Mouse (Mus musculus) liver, adult 2 months (tissue): ENCODE data around the gene Rassf8. TPM values are rescaled to one million over a fixed set of nuclear protein-coding genes. Genes with fewer than 3 reads are reported as not detected.

Experiments
- DNase-seq: peaks from one replicate; pipeline ENCODE4 v3.0.0-alpha.2; 2011; ENCODE audit warnings: low read depth, low spot score; ENCODE audit errors: extremely low read depth
- H3K27ac ChIP-seq: fragments of 200-500 bp; replicated peaks from 2 replicates; pipeline ENCODE4 v1.5.1; 2012; ENCODE audit warnings: low read depth, mild to moderate bottlenecking, control low read depth, inconsistent platforms, low read length; ENCODE audit not compliant: insufficient read depth
- H3K27me3 ChIP-seq: fragments of 200-500 bp; 2 replicates; pipeline ENCODE4 v1.6.1; 2012; ENCODE audit warnings: mild to moderate bottlenecking, moderate library complexity, low read length, inconsistent platforms; ENCODE audit not compliant: control insufficient read depth, insufficient read depth
- H3K36me3 ChIP-seq: fragments of 200-500 bp; 2 replicates; pipeline ENCODE4 v1.6.1; 2012; ENCODE audit warnings: low read length, inconsistent platforms; ENCODE audit not compliant: control insufficient read depth, insufficient read depth
- H3K4me1 ChIP-seq: fragments of 200-500 bp; 2 replicates; pipeline ENCODE4 v1.6.1; 2011; ENCODE audit warnings: low read length; ENCODE audit not compliant: control insufficient read depth, insufficient read depth
- H3K4me3 ChIP-seq: fragments of 200-500 bp; 2 replicates; pipeline ENCODE4 v1.5.1; 2011; ENCODE audit warnings: low read depth, mild to moderate bottlenecking, control low read depth, low read length, moderate library complexity; ENCODE audit not compliant: insufficient read depth
- H3K79me2 ChIP-seq: fragments of 200-500 bp; 2 replicates; pipeline ENCODE4 v1.6.1; 2012; ENCODE audit warnings: inconsistent platforms, mild to moderate bottlenecking, low read length, moderate library complexity; ENCODE audit not compliant: control insufficient read depth, insufficient read depth
- H3K9ac ChIP-seq: fragments of 200-500 bp; 2 replicates; pipeline ENCODE4 v1.6.1; 2012; ENCODE audit warnings: low read depth, mild to moderate bottlenecking, control low read depth, inconsistent platforms, low read length
- CTCF ChIP-seq: fragments of 200-500 bp; IDR thresholded peaks from 2 replicates; pipeline ENCODE4 v1.5.1; 2011; ENCODE audit warnings: low read depth, low read length, control low read depth
- POLR2A ChIP-seq: fragments of 200-500 bp; IDR thresholded peaks from 2 replicates; pipeline ENCODE4 v1.6.1; 2011; ENCODE audit warnings: low read length, control low read depth; ENCODE audit not compliant: insufficient read depth; ENCODE audit errors: extremely low read depth
- WGBS: fragments of 180-500 bp; shearing (Covaris S2); methylation state at CpG from one replicate; pipeline ENCODE4 v1.1.7; 2018; 5-methylcytosine and 5-hydroxymethylcytosine counted together
- polyA plus RNA-seq: library from polyadenylated mRNA; depleted of rRNA; stranded (reverse); fragments of >200 nt; gene quantifications from 2 replicates; pipeline ENCODE4 v1.2.3, GENCODE M21; 2012
- total RNA-seq: library from RNA; depleted of rRNA; stranded (reverse); fragments of >200 nt; gene quantifications from 2 replicates; pipeline ENCODE4 v1.2.3, GENCODE M21; 2014

The Rassf8 gene
- total and polyA plus RNA-seq, 2 experiments, result 19.5 to 30.0 TPM

DNA sequence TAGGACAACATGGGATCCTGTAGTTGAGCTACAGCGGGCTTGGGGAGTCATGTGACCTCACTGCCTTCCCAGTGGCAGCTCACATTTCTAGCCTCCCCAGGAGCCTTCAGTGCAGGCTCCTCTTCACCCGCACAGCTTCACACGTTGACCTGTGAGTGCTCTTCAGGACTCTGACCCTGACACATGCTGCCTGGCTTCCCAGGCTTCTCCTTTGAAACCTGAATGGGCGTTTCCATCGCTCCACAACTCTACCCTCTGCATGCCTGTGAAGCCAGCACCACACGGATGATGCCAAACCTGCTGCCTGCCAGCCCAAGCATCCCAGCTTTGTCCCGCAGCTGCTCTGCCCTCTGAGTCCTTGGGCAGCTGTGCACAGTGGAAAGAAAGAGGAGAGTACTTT lies 63.0 kb downstream of the Rassf8 start:
- H3K4me1 ChIP-seq, result peaks cover 27% of the 10 kb centered on the region
- no peak for TF ChIP-seq CTCF
- no peak for TF ChIP-seq POLR2A
- H3K27me3 ChIP-seq, result no peaks in the 10 kb centered on the region
- peaks cover 2% of the 10 kb centered on the region; the same call in 1 of the 2 replicates for H3K36me3 ChIP-seq
- DNase-seq, result peak; percentile 94
- no peak overlapping the region for H3K9ac ChIP-seq
- WGBS, result 26% methylated on average over 7 of the region's 7 CpGs
- H3K27ac ChIP-seq, result peak overlapping the region; percentile 74
- H3K4me3 ChIP-seq, result no peak overlapping the region
- H3K79me2 ChIP-seq, result peaks cover 7% of the 10 kb centered on the region; the same call in 1 of the 2 replicates

DNA sequence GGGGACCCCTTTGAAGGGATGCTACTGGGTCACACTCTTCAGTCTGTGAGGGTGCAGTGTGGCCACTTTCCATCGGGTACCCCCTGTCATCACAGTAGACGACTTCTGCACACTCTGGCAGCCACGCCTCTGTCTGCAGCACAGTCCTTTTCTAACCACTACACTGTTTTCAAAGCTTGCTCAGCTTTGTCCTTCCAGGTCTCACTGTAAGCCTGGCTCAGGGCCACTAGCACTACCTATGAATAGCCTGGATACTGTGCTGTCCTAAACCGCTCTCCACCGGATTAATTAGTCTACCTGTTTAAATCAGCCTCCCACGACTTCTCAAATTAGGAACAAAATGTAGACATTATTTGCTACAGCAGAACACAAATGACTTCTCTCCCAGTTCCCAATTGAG lies 63.5 kb downstream of the Rassf8 start:
- TF ChIP-seq CTCF (no peak), POLR2A (no peak)
- H3K9ac ChIP-seq, result peak overlapping the region; percentile 7; the same call in 1 of the 2 replicates
- H3K27me3 ChIP-seq, result no peaks in the 10 kb centered on the region
- H3K4me3 ChIP-seq, result no peak overlapping the region
- H3K27ac ChIP-seq, result peak overlapping the region; percentile 74
- peaks cover 27% of the 10 kb centered on the region for H3K4me1 ChIP-seq
- 69% methylated on average over 6 of the region's 6 CpGs for WGBS
- H3K36me3 ChIP-seq, result peaks cover 2% of the 10 kb centered on the region; the same call in 1 of the 2 replicates
- peaks cover 7% of the 10 kb centered on the region; the same call in 1 of the 2 replicates for H3K79me2 ChIP-seq
- DNase-seq, result peak; percentile 31

DNA sequence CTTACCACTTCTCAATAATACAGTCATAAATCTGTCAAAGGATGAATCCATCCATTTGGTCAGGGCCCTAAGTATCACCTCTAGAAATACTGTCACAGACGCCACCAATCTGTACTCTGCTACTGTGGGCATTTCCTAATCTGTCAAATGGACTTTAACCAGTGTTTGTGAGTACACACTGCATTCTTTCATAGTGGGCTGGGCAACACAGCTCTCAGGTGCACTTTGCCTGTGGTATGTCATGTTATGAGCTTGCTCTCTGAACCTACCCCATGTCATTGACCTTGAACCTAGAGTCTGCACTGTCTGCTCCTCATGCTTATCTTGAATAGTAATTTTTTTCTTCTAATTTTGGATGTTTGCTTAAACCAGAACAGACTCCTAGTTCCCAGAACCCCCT lies 64.6 kb downstream of the Rassf8 start:
- Histone ChIP-seq H3K36me3 (peaks cover 2% of the 10 kb centered on the region; the same call in 1 of the 2 replicates), H3K4me3 (no peak overlapping the region), H3K4me1 (peaks cover 27% of the 10 kb centered on the region), H3K9ac (no peak overlapping the region), H3K27me3 (no peaks in the 10 kb centered on the region), H3K79me2 (peaks cover 4% of the 10 kb centered on the region; the same call in 1 of the 2 replicates), H3K27ac (peak overlapping the region; percentile 74)
- peak; percentile 99 for DNase-seq
- 17% methylated on average over 1 of the region's 1 CpGs for WGBS
- no peak for TF ChIP-seq CTCF
- no peak for TF ChIP-seq POLR2A

DNA sequence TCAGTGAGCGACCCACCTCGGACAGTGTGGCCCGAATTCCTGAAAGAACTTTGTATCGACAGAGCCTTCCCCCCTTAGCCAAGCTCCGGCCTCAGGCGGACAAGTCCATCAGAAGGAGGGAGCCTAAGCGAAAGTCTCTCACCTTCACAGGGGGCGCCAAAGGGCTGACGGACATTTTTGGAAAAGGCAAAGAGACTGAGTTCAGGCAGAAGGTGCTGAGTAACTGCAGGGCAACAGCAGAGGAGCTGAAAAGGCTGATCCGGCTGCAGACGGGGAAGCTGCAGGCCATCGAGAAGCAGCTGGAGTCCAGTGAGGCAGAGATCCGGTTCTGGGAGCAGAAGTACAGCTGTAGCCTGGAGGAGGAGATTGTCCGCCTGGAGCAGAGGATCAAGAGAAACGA lies 68.7 kb downstream of the Rassf8 start:
- Histone ChIP-seq H3K27me3 (no peaks in the 10 kb centered on the region), H3K79me2 (0 out of 2 replicates have a peak, but pooled peaks cover 2% of the 10 kb centered on the region), H3K9ac (no peak overlapping the region), H3K4me1 (peaks cover 17% of the 10 kb centered on the region), H3K36me3 (peaks cover 4% of the 10 kb centered on the region; the same call in 1 of the 2 replicates), H3K27ac (no peak overlapping the region), H3K4me3 (no peak overlapping the region)
- no peak for DNase-seq
- 84% methylated on average over 15 of the region's 15 CpGs for WGBS
- TF ChIP-seq CTCF, result 0 out of 2 replicates have a peak, but pooled peaks have one; percentile 3
- TF ChIP-seq POLR2A, result no peak

DNA sequence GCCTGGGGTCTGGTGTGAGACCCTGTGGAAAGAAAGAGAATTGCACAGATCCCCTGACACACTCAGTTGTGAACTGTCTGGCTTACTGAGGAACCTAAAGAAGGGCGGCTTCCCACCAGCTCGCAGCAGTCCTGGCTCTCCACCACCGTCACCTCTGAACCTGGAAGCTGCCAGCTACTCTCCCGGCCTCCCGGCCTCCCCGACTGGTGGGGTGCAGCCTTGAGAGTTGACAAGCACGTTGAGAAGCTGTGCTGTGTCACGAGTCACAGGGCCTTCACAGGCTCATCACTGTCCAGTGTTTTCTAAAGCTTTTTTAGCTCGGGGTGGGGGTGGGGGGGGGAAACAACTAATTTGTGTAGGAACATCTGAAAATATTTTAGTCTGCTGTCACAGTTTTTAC lies 72.6 kb downstream of the Rassf8 start:
- no peak overlapping the region for H3K4me3 ChIP-seq
- no peak overlapping the region for H3K27ac ChIP-seq
- peaks cover 6% of the 10 kb centered on the region; the same call in 1 of the 2 replicates for H3K4me1 ChIP-seq
- peaks cover 3% of the 10 kb centered on the region; the same call in 1 of the 2 replicates for H3K36me3 ChIP-seq
- TF ChIP-seq CTCF (no peak), POLR2A (no peak)
- no peaks in the 10 kb centered on the region for H3K79me2 ChIP-seq
- WGBS, result 89% methylated on average over 9 of the region's 9 CpGs
- no peaks in the 10 kb centered on the region for H3K27me3 ChIP-seq
- H3K9ac ChIP-seq, result no peak overlapping the region
- DNase-seq, result no peak

DNA sequence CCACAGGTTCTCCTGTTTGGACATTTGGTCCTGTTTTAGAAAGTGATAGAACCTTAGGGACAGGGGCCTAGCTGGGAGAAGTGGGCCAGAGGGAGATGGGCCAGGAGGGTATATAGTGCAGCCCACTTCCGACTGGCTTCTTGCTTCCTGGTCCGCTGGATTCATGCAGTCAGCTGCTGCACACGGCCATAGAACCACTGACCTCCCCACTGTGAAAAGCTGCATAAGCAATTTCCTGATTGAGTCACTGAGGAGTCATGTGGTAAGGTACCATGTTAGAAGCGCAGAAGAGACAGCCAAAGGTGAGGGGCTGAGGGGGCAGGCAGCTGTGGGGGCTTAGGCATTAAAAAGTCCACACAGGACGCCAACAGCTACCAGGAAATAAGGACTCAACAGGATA lies 75.7 kb downstream of the Rassf8 start:
- Histone ChIP-seq H3K27me3 (no peaks in the 10 kb centered on the region), H3K36me3 (no peaks in the 10 kb centered on the region; the same call in 1 of the 2 replicates), H3K79me2 (no peaks in the 10 kb centered on the region), H3K27ac (no peak overlapping the region), H3K9ac (no peak overlapping the region), H3K4me1 (peaks cover 7% of the 10 kb centered on the region; the same call in 1 of the 2 replicates), H3K4me3 (no peak overlapping the region)
- WGBS, result 82% methylated on average over 5 of the region's 5 CpGs
- TF ChIP-seq CTCF, result no peak
- TF ChIP-seq POLR2A, result no peak
- DNase-seq, result no peak
